Mouse (Mus musculus) olfactory bulb, adult 2 months (tissue): ENCODE measurements around the gene Erbin. TPM values are rescaled to one million over a fixed set of nuclear protein-coding genes. Genes with fewer than 3 reads are reported as not detected.

Experiments used
- H3K27ac ChIP-seq: fragments of 200-500 bp; 2 replicates; pipeline ENCODE4 v1.5.1; 2012; ENCODE audit warnings: low read depth, low read length; ENCODE audit not compliant: insufficient read depth
- H3K4me1 ChIP-seq: fragments of 200-500 bp; 2 replicates; pipeline ENCODE4 v1.6.1; 2012; ENCODE audit warnings: low read length; ENCODE audit not compliant: control insufficient read depth, insufficient read depth
- H3K4me3 ChIP-seq: fragments of 200-500 bp; 2 replicates; pipeline ENCODE4 v1.5.1; 2012; ENCODE audit warnings: mild to moderate bottlenecking, low read depth, low read length, moderate library complexity; ENCODE audit not compliant: insufficient read depth
- CTCF ChIP-seq: fragments of 200-500 bp; IDR thresholded peaks from 2 replicates; pipeline ENCODE4 v1.5.1; 2012; ENCODE audit warnings: low read depth, mild to moderate bottlenecking, low read length, moderate library complexity; ENCODE audit not compliant: insufficient read depth
- POLR2A ChIP-seq: fragments of 200-500 bp; IDR thresholded peaks from 2 replicates; pipeline ENCODE4 v1.6.1; 2012; ENCODE audit warnings: mild to moderate bottlenecking, low read depth, low read length, moderate library complexity; ENCODE audit not compliant: insufficient read depth
- WGBS: fragments of 180-500 bp; shearing (Covaris S2); methylation state at CpG from one replicate; pipeline ENCODE4 v1.1.7; 2018; 5-methylcytosine and 5-hydroxymethylcytosine counted together
- polyA plus RNA-seq: library from polyadenylated mRNA; stranded (reverse); fragments of >200 nt; gene quantifications from 2 replicates; pipeline ENCODE4 v1.2.4, GENCODE M21; 2012; ENCODE audit warnings: low replicate concordance; ENCODE audit not compliant: missing spikeins, insufficient read depth, insufficient read length

The Erbin gene
- polyA plus RNA-seq, 1 experiment: not detected

- Histone ChIP-seq H3K4me1 (peaks cover 3% of the 10 kb centered on the region), H3K27ac (no peak overlapping the region), H3K4me3 (no peak overlapping the region)
- TF ChIP-seq CTCF: no peak
- no peak for TF ChIP-seq POLR2A
- 66% methylated on average over 3 of the region's 3 CpGs for WGBS
Observed at GRCm38 (mm10) chr13:103886503-103886902, 33.8 kb downstream of the Erbin start.

GRCm38 (mm10) chr13:103881200-103881599 lies 39.1 kb downstream of the Erbin start:
- TF ChIP-seq CTCF (no peak), POLR2A (no peak)
- Histone ChIP-seq H3K4me3 (no peak overlapping the region), H3K27ac (no peak overlapping the region), H3K4me1 (no peaks in the 10 kb centered on the region)
- WGBS: 98% methylated on average over 4 of the region's 4 CpGs

GRCm38 (mm10) chr13:103876743-103877142 lies 43.6 kb downstream of the Erbin start:
- Histone ChIP-seq H3K4me1 (no peaks in the 10 kb centered on the region), H3K4me3 (no peak overlapping the region), H3K27ac (no peak overlapping the region)
- TF ChIP-seq CTCF: no peak

GRCm38 (mm10) chr13:103875823-103876514 lies 44.3 kb downstream of the Erbin start:
- 82% methylated on average over 6 of the region's 6 CpGs for WGBS
- H3K4me1 ChIP-seq: no peaks in the 10 kb centered on the region
- H3K27ac ChIP-seq: no peak overlapping the region
- H3K4me3 ChIP-seq: no peak overlapping the region
- no peak for TF ChIP-seq POLR2A
- no peak for TF ChIP-seq CTCF

GRCm38 (mm10) chr13:103870786-103871185 lies 49.5 kb downstream of the Erbin start:
- WGBS: 71% methylated on average over 3 of the region's 3 CpGs
- H3K27ac ChIP-seq: no peak overlapping the region
- H3K4me3 ChIP-seq: no peak overlapping the region
- no peaks in the 10 kb centered on the region for H3K4me1 ChIP-seq
- TF ChIP-seq CTCF (no peak), POLR2A (no peak)

GRCm38 (mm10) chr13:103870117-103870516 lies 50.2 kb downstream of the Erbin start:
- Histone ChIP-seq H3K4me3 (no peak overlapping the region), H3K27ac (no peak overlapping the region), H3K4me1 (no peaks in the 10 kb centered on the region)
- WGBS: 100% methylated on average over 1 of the region's 1 CpGs
- TF ChIP-seq CTCF (no peak), POLR2A (no peak)

- TF ChIP-seq CTCF (no peak), POLR2A (no peak)
- 28% methylated on average over 1 of the region's 1 CpGs for WGBS
Observed at GRCm38 (mm10) chr13:103868875-103869274, 51.4 kb downstream of the Erbin start.

GRCm38 (mm10) chr13:103862041-103862440 lies 58.3 kb downstream of the Erbin start:
- H3K4me1 ChIP-seq: no peaks in the 10 kb centered on the region
- TF ChIP-seq CTCF (no peak), POLR2A (no peak)
- H3K27ac ChIP-seq: no peak overlapping the region
- no peak overlapping the region for H3K4me3 ChIP-seq
- WGBS: 78% methylated on average over 4 of the region's 4 CpGs

More at GRCm38 (mm10) chr13:103868875-103869274, 51.4 kb downstream of the Erbin start:
- no peak overlapping the region for H3K4me3 ChIP-seq
- H3K27ac ChIP-seq: no peak overlapping the region
- no peaks in the 10 kb centered on the region for H3K4me1 ChIP-seq

- no peaks in the 10 kb centered on the region for H3K4me1 ChIP-seq
- TF ChIP-seq POLR2A: no peak
- no peak for TF ChIP-seq CTCF
- H3K27ac ChIP-seq: no peak overlapping the region
- no peak overlapping the region for H3K4me3 ChIP-seq
- WGBS: 78% methylated on average over 2 of the region's 2 CpGs
Observed at GRCm38 (mm10) chr13:103859041-103859440, 61.3 kb downstream of the Erbin start.

- H3K4me3 ChIP-seq: no peak overlapping the region
- 89% methylated on average over 2 of the region's 2 CpGs for WGBS
- H3K4me1 ChIP-seq: no peaks in the 10 kb centered on the region
- H3K27ac ChIP-seq: no peak overlapping the region
- TF ChIP-seq POLR2A (no peak), CTCF (no peak)
Observed at GRCm38 (mm10) chr13:103847614-103848013, 72.7 kb downstream of the Erbin start.
